Mouse (Mus musculus): ENCODE results near the gene Klhl33.

Gene Klhl33

DNA sequence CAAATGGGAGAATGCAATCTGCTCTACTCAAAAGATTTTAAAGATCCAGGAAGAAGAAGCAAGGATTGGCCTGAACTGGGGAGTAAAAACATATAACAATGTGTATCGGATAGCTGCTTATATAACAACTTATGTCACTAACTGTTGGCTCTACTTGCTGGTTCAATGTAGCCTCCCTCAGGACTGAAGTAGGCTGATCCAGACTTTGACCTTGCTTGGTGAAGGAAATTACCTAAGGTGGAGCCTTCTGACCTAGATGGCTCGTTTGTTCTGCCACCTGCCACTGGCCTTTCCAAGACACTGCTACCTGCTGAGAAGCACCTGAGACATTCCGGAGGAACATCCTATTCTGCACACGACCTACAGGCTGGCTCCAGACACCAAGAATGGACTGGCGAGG, 41.5 kb downstream of the Klhl33 start:
- no peak for DNase-seq (ENCODE audit: low spot score)

Data from testis, postnatal 14 days (tissue).